Mouse (Mus musculus): ENCODE results near the gene Prss21. TPM values are rescaled to one million over a fixed set of nuclear protein-coding genes. Genes with fewer than 3 reads are reported as not detected.
"Not testable (repeated sequence)": the region's sequence is repeated elsewhere in the genome, so short reads cannot be mapped to it uniquely, and the experiment has no call there.

Gene Prss21
- total RNA-seq, 2 experiments from 2014 or later: not detected

GRCm38 (mm10) chr17:23862926-23863325 is 4.9 kb upstream of the Prss21 start:
- DNase-seq: no peak

- DNase-seq: no peak
Measured at GRCm38 (mm10) chr17:23868513-23868912, 657 bp downstream of the Prss21 start.

GRCm38 (mm10) chr17:23873884-23874856 is 6.3 kb downstream of the Prss21 start:
- DNase-seq: peak; percentile 28 to 68

GRCm38 (mm10) chr17:23876741-23877140 is 8.9 kb downstream of the Prss21 start:
- DNase-seq: no peak

GRCm38 (mm10) chr17:23877166-23877565 is 9.3 kb downstream of the Prss21 start:
- DNase-seq: no peak

GRCm38 (mm10) chr17:23880576-23880975 is 12.7 kb downstream of the Prss21 start, which contains the start of the genes Dcpp1 and Dcpp2:
TSS of gene Dcpp1 (plus strand) at chr17:23880876.
TSS of gene Dcpp2 (plus strand) at chr17:23880880.
- DNase-seq: not testable (repeated sequence)

GRCm38 (mm10) chr17:23917158-23917557 is 49.3 kb downstream of the Prss21 start, which contains the start of gene Dcpp3:
TSS of gene Dcpp3 (plus strand) at chr17:23917458.
- DNase-seq: not testable (repeated sequence)

Small RNAs within 50 kb of the gene (microRNA-seq; reads per million reads assigned to microRNA genes)
- gene Mir5125: 1.6 to 1.9 reads per million in 2 experiments

Other genes with a start within 250 kb of the Prss21 start
- gene Mmp25, start 222.8 kb upstream of the Prss21 start, total RNA-seq (2021): under 1 TPM in 1 of 2 experiments, not detected in 1; 0.13 TPM
- gene Bicdl2, start 207.6 kb upstream of the Prss21 start, total RNA-seq (2021): not detected
- 100 to 1,000 TPM; 191 to 199 TPM for gene Hcfc1r1, start 194.5 kb upstream of the Prss21 start, total RNA-seq (2021)
- gene Thoc6, start 194.2 kb upstream of the Prss21 start, total RNA-seq (2021): 10 to 100 TPM; 11.0 to 11.2 TPM
- gene Tnfrsf12a, start 190.6 kb upstream of the Prss21 start, total RNA-seq (2021): 10 to 100 TPM; 63.7 to 89.9 TPM
- gene Cldn6, start 188.8 kb upstream of the Prss21 start, total RNA-seq (2021): not detected
- gene Cldn9, start 184.0 kb upstream of the Prss21 start, total RNA-seq (2021): not detected
- gene 1520401A03Rik, start 145.3 kb upstream of the Prss21 start, total RNA-seq (2021): not detected
- gene Pkmyt1, start 141.7 kb upstream of the Prss21 start, total RNA-seq (2021): 1 to 10 TPM; 1.1 to 1.4 TPM
- 10 to 100 TPM; 22.9 to 29.2 TPM for gene Paqr4, start 127.2 kb upstream of the Prss21 start, total RNA-seq (2021)
- under 1 TPM; 0.15 to 0.18 TPM for gene Kremen2, start 122.2 kb upstream of the Prss21 start, total RNA-seq (2021)
- 10 to 100 TPM; 38.1 to 40.7 TPM for gene Flywch1, start 96.5 kb upstream of the Prss21 start, total RNA-seq (2021)
- gene Flywch2, start 82.0 kb upstream of the Prss21 start, total RNA-seq (2021): under 1 TPM in 1 of 2 experiments, not detected in 1; 0.55 TPM
- gene Srrm2, start 77.5 kb upstream of the Prss21 start, total RNA-seq (2021): 100 to 1,000 TPM; 125 to 153 TPM
- gene Elob, start 38.9 kb upstream of the Prss21 start, total RNA-seq (2021): 100 to 1,000 TPM; 357 to 360 TPM
- gene Prss33, start 32.0 kb upstream of the Prss21 start, total RNA-seq (2021): not detected
- not detected for gene Prss32, start 24.2 kb upstream of the Prss21 start, total RNA-seq (2021)
- gene Prss41, start 23.9 kb upstream of the Prss21 start, total RNA-seq (2021): not detected
- gene Dcpp1, start 12.8 kb downstream of the Prss21 start, total RNA-seq (2021): not detected
- gene Dcpp2, start 12.8 kb downstream of the Prss21 start, total RNA-seq (2021): not detected
- gene Dcpp3, start 49.4 kb downstream of the Prss21 start, total RNA-seq (2021): not detected
- not detected for gene Sbp, start 73.6 kb downstream of the Prss21 start, total RNA-seq (2021)
- not detected for gene Sbpl, start 87.2 kb downstream of the Prss21 start, total RNA-seq (2021)
- gene Prss30, start 112.5 kb downstream of the Prss21 start, total RNA-seq (2021): not detected
- not detected for gene Prss22, start 130.0 kb downstream of the Prss21 start, total RNA-seq (2021)
- not detected for gene Prss27, start 170.1 kb downstream of the Prss21 start, total RNA-seq (2021)
- 1 to 10 TPM; 7.5 to 7.8 TPM for gene Kctd5, start 205.4 kb downstream of the Prss21 start, total RNA-seq (2021)

All from heart, adult 18-20 months (tissue).